Mouse (Mus musculus) olfactory bulb, adult 2 months (tissue): ENCODE results near the gene Tcp11l2.

Source experiments
- CTCF ChIP-seq: fragments of 200-500 bp; IDR thresholded peaks from 2 replicates; pipeline ENCODE4 v1.5.1; 2012; ENCODE audit warnings: low read depth, mild to moderate bottlenecking, low read length, moderate library complexity; ENCODE audit not compliant: insufficient read depth
- POLR2A ChIP-seq: fragments of 200-500 bp; IDR thresholded peaks from 2 replicates; pipeline ENCODE4 v1.6.1; 2012; ENCODE audit warnings: mild to moderate bottlenecking, low read depth, low read length, moderate library complexity; ENCODE audit not compliant: insufficient read depth

- no peak for TF ChIP-seq POLR2A
- no peak for TF ChIP-seq CTCF
Measured at GRCm38 (mm10) chr10:84582236-84582635, 5.8 kb downstream of the Tcp11l2 start.
